Mouse (Mus musculus): ENCODE results near the gene Sdk1.

Gene Sdk1

DNA sequence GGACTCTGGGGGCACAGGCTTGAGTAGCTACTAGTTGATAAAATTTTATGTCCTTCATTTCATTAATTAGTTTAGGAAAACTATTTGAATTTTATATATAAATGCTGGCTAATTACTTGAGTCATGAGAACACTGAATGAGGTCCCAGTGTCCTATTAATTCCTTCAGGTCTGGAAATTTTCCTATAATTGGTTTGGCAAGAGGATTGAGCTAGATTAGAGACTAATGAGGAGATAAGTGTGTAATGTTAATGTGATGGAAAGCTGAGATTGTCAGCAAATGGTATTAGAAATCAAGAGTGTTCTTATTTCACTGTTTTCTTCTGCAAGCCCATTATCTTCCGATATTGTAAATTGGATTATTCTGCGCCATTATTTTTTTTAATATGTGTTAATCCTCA is 192.0 kb downstream of the Sdk1 start:
- in situ Hi-C loops (cut with MboI, MseI): no loop called here

- in situ Hi-C loops (cut with MboI, MseI): no loop called here
Observed at GRCm38 (mm10) chr5:141447247-141447646, 206.0 kb downstream of the Sdk1 start.

GRCm38 (mm10) chr5:141463417-141463816 is 222.1 kb downstream of the Sdk1 start:
- in situ Hi-C loops (cut with MboI, MseI): no loop called here

GRCm38 (mm10) chr5:141468821-141469220 is 227.5 kb downstream of the Sdk1 start:
- in situ Hi-C loops (cut with MboI, MseI): no loop called here

DNA sequence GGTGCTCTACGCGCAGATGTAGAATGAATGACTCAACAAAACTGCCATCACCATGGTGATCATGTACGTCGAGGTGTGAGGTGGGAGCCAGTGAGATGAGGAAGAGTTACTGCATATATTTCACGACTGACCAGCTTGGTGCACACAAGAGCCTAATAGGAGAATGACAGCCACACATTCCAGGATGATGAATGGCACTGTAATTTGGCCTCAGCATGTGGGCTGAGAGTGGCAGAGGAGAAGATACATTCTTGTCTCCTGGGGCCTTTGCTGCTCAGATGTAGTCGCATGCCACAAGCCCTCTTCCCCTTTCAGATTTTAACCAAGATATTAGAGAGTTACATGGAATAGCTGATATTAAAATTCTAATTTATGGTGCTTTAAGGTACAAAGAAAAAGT is 264.0 kb downstream of the Sdk1 start:
- in situ Hi-C loops (cut with MboI, MseI): no loop called here

- in situ Hi-C loops (cut with MboI, MseI): no loop called here
Observed at GRCm38 (mm10) chr5:141506344-141506743, 265.1 kb downstream of the Sdk1 start.

GRCm38 (mm10) chr5:141524801-141525715 is 283.8 kb downstream of the Sdk1 start:
- in situ Hi-C loops (cut with MboI, MseI): no loop called here

- in situ Hi-C loops (cut with MboI, MseI): no loop called here
Observed at GRCm38 (mm10) chr5:141540193-141540592, 298.9 kb downstream of the Sdk1 start.

GRCm38 (mm10) chr5:141542890-141543666 is 301.8 kb downstream of the Sdk1 start:
- in situ Hi-C loops (cut with MboI, MseI): no loop called here

- in situ Hi-C loops (cut with MboI, MseI): no loop called here
Observed at GRCm38 (mm10) chr5:141553444-141553843, 312.2 kb downstream of the Sdk1 start.

- in situ Hi-C loops (cut with MboI, MseI): no loop called here
Observed at GRCm38 (mm10) chr5:141558731-141559130, 317.4 kb downstream of the Sdk1 start.

GRCm38 (mm10) chr5:141560325-141560724 is 319.0 kb downstream of the Sdk1 start:
- in situ Hi-C loops (cut with MboI, MseI): no loop called here

DNA sequence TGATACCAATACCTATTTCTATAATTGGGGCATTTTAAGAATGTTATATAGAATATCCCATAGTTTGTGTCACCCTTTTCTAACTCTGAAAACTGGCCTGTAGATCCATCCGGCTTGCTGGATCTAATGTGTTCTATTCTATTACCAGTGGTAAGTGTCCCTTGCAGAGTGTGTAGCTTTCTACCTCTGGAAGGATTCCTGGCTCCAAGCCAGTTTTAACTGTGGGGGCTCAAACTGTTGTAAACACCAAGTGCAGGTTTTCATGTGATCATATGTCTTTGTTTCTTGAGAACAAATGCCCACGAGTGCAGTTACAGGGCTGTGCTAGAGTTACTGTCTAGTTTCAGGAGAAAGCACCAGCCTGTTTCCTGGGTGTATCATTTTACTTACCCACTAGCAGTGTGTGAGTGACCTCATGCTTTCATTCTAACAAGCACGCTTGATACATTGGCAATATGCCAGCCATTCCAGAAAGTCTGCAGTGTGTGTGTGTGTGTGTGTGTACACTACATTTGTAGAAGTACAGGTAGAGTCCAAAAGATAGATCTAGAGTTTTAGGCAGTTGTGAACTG is 320.8 kb downstream of the Sdk1 start:
- in situ Hi-C loops (cut with MboI, MseI): no loop called here

GRCm38 (mm10) chr5:141564197-141564596 is 322.9 kb downstream of the Sdk1 start:
- in situ Hi-C loops (cut with MboI, MseI): no loop called here

DNA sequence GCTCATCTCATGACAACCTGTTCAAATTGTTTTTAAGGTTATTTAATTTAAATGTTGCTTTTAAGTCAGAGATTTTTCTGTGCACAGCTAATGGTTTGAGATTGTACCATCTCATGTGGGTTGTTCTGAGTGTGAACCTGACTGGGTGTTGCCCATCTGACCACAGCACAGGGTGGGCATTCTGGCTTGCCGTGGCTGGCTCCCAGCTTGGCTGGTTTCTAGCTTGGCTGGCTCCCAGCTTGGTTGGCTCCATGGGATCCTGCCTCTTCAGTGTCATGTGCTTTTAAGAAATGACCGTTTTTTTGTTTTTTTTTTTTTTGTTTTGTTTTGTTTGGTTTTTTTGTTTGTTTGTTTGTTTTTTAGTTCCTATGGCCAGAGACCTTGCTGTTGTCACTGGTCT is 326.8 kb downstream of the Sdk1 start:
- in situ Hi-C loops (cut with MboI, MseI): no loop called here

DNA sequence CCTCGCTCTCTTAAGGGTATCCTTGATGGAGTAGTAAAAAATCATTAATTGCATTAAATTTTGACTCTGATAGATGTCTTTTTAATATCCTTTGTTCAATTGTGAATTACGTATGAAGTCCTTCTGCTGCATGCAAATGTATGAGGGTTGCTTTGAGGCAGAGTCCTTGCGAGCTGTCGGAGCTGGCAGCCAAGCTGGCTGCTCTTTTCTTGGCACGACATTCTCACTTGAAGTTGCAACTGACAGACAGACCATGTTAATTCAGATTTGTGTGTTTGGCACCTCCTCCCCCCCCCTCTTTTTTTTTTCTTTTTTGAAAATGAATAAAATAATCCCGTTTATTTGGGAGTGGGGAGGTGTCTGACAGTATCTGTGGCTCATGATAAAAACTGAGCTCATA is 329.2 kb downstream of the Sdk1 start:
- in situ Hi-C loops (cut with MboI, MseI): no loop called here

GRCm38 (mm10) chr5:141574263-141574662 is 333.0 kb downstream of the Sdk1 start:
- in situ Hi-C loops (cut with MboI, MseI): no loop called here

- in situ Hi-C loops (cut with MboI, MseI): no loop called here
Observed at GRCm38 (mm10) chr5:141591246-141591645, 350.0 kb downstream of the Sdk1 start.

GRCm38 (mm10) chr5:141612721-141613120 is 371.4 kb downstream of the Sdk1 start:
- in situ Hi-C loops (cut with MboI, MseI): no loop called here

- in situ Hi-C loops (cut with MboI, MseI): no loop called here
Observed at GRCm38 (mm10) chr5:141615763-141616162, 374.5 kb downstream of the Sdk1 start.

- in situ Hi-C loops (cut with MboI, MseI): no loop called here
Observed at GRCm38 (mm10) chr5:141617660-141618059, 376.4 kb downstream of the Sdk1 start.

DNA sequence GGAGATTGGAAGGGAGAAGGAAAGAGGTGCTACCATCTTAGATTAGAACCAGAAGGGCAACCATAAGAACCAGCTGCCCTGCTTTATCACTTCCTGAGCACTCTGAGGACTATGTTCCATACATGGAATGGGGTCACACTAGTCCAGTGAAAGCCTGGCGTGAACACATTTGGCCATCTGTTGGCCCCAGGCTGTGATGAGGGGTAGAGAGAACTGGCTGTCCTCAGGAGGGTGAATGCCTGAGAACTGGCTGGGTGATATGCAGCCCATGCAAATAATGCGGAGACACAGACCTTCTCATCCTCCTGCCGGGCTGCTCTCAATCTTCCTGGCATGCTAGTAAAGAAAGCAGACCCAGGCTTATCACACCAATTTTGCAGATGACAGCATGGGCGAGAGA is 384.1 kb downstream of the Sdk1 start:
- in situ Hi-C loops (cut with MboI, MseI): no loop called here
